Mouse (Mus musculus): ENCODE measurements around the gene Shld2. TPM values are rescaled to one million over a fixed set of nuclear protein-coding genes. Genes with fewer than 3 reads are reported as not detected.
"Not testable (repeated sequence)": the region's sequence is repeated elsewhere in the genome, so short reads cannot be mapped to it uniquely, and the experiment has no call there.

The Shld2 gene
- polyA plus RNA-seq, 1 experiment from 2014 or later: 9.8 TPM

GRCm38 (mm10) chr14:34288396-34288795 lies 21.9 kb downstream of the Shld2 start:
- Histone ChIP-seq H3K9ac (ENCODE audit: low read depth, low read length) (no peak overlapping the region), H3K27me3 (replicated peaks; ENCODE audit: control insufficient read depth, insufficient read depth, low read length) (no peaks in the 10 kb centered on the region), H3K36me3 (ENCODE audit: control insufficient read depth, insufficient read depth, low read length) (no peaks in the 10 kb centered on the region), H3K4me1 (ENCODE audit: control insufficient read depth, insufficient read depth, low read length) (no peaks in the 10 kb centered on the region), H3K4me3 (ENCODE audit: low read depth, low read length) (no peak overlapping the region), H3K9me3 (ENCODE audit: control insufficient read depth, low read length) (no peaks in the 10 kb centered on the region), H3K4me2 (ENCODE audit: low read depth, low read length) (no peak overlapping the region), H3K27ac (replicated peaks; ENCODE audit: low read depth, low read length) (no peak overlapping the region)
- ATAC-seq (ENCODE audit: low read depth) (no peak), DNase-seq (ENCODE audit: low spot score) (no peak)
- WGBS: 75% methylated on average over 2 of the region's 2 CpGs

DNA sequence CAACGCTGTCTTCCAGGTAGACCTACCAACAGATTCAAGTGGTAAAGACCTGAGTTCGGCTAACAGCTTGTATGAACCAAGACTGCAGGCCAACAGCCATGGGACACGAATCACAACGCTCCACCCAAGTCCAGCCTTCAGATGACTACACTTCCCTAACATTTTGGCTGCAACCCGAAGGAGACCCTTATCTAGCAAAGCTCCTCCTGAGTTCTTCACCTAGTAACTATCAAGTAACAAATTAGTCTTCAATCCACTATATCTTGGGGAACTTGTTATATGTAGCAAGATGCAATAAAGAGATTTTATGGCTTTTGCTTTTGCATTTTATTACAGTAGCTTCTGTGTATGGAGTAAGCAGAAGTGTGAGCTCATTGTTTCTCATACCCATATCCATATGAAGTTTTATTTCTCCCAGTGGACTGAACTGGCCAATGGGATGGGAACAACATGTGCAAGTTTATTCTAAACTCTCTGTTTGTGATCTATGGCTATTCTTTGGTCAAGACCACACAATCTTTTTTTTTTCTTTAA lies 28.5 kb downstream of the Shld2 start:
- Histone ChIP-seq H3K4me1 (ENCODE audit: control insufficient read depth, insufficient read depth, low read length) (no peaks in the 10 kb centered on the region), H3K4me2 (ENCODE audit: low read depth, low read length) (no peak overlapping the region), H3K36me3 (ENCODE audit: control insufficient read depth, insufficient read depth, low read length) (no peaks in the 10 kb centered on the region), H3K9me3 (ENCODE audit: control insufficient read depth, low read length) (no peaks in the 10 kb centered on the region), H3K9ac (ENCODE audit: low read depth, low read length) (no peak overlapping the region), H3K4me3 (ENCODE audit: low read depth, low read length) (no peak overlapping the region), H3K27me3 (replicated peaks; ENCODE audit: control insufficient read depth, insufficient read depth, low read length) (no peaks in the 10 kb centered on the region), H3K27ac (replicated peaks; ENCODE audit: low read depth, low read length) (no peak overlapping the region)
- DNase-seq (ENCODE audit: low spot score) (no peak), ATAC-seq (ENCODE audit: low read depth) (no peak)
- WGBS: 96% methylated on average over 5 of the region's 5 CpGs

- H3K4me3 ChIP-seq (ENCODE audit: low read depth, low read length): no peak overlapping the region
- no peaks in the 10 kb centered on the region for H3K36me3 ChIP-seq (ENCODE audit: control insufficient read depth, insufficient read depth, low read length)
- no peak overlapping the region for H3K9ac ChIP-seq (ENCODE audit: low read depth, low read length)
- H3K27me3 ChIP-seq (replicated peaks; ENCODE audit: control insufficient read depth, insufficient read depth, low read length): no peaks in the 10 kb centered on the region
- no peak overlapping the region for H3K27ac ChIP-seq (replicated peaks; ENCODE audit: low read depth, low read length)
- no peak for ATAC-seq (ENCODE audit: low read depth)
- no peak overlapping the region for H3K4me2 ChIP-seq (ENCODE audit: low read depth, low read length)
- H3K9me3 ChIP-seq (ENCODE audit: control insufficient read depth, low read length): no peaks in the 10 kb centered on the region
- H3K4me1 ChIP-seq (ENCODE audit: control insufficient read depth, insufficient read depth, low read length): no peaks in the 10 kb centered on the region
- no peak for DNase-seq (ENCODE audit: low spot score)
- WGBS: 81% methylated on average over 2 of the region's 2 CpGs
Observed at GRCm38 (mm10) chr14:34280798-34281197, 29.5 kb downstream of the Shld2 start.

DNA sequence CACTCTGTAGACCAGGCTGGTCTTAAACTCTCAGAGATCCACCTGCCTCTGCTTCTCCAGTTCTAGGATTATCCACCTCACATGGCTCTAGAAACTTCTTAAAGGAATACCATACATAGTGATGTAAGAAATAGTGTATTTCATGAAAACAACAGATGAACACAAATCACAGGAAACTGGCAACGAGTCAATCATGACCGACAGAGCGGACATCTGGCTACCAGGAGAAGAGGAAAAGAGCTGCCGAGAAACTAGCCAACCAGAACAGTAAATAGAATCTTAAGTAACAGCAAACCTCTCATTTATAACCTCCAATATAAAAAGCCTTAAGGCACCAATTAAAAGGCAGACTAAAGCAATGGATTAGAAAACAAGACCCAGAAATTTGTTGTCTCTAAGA lies 30.6 kb downstream of the Shld2 start:
- H3K9ac ChIP-seq (ENCODE audit: low read depth, low read length): no peak overlapping the region
- no peaks in the 10 kb centered on the region for H3K9me3 ChIP-seq (ENCODE audit: control insufficient read depth, low read length)
- H3K4me3 ChIP-seq (ENCODE audit: low read depth, low read length): no peak overlapping the region
- no peak overlapping the region for H3K27ac ChIP-seq (replicated peaks; ENCODE audit: low read depth, low read length)
- no peaks in the 10 kb centered on the region for H3K36me3 ChIP-seq (ENCODE audit: control insufficient read depth, insufficient read depth, low read length)
- 69% methylated on average over 4 of the region's 4 CpGs for WGBS
- no peak for ATAC-seq (ENCODE audit: low read depth)
- no peak overlapping the region for H3K4me2 ChIP-seq (ENCODE audit: low read depth, low read length)
- no peak for DNase-seq (ENCODE audit: low spot score)
- H3K4me1 ChIP-seq (ENCODE audit: control insufficient read depth, insufficient read depth, low read length): no peaks in the 10 kb centered on the region
- H3K27me3 ChIP-seq (replicated peaks; ENCODE audit: control insufficient read depth, insufficient read depth, low read length): no peaks in the 10 kb centered on the region

- ATAC-seq (ENCODE audit: low read depth): no peak
- Histone ChIP-seq H3K9ac (ENCODE audit: low read depth, low read length) (no peak overlapping the region), H3K4me1 (ENCODE audit: control insufficient read depth, insufficient read depth, low read length) (no peaks in the 10 kb centered on the region), H3K36me3 (ENCODE audit: control insufficient read depth, insufficient read depth, low read length) (no peaks in the 10 kb centered on the region), H3K9me3 (ENCODE audit: control insufficient read depth, low read length) (no peaks in the 10 kb centered on the region), H3K4me3 (ENCODE audit: low read depth, low read length) (no peak overlapping the region), H3K27ac (replicated peaks; ENCODE audit: low read depth, low read length) (no peak overlapping the region), H3K27me3 (replicated peaks; ENCODE audit: control insufficient read depth, insufficient read depth, low read length) (no peaks in the 10 kb centered on the region), H3K4me2 (ENCODE audit: low read depth, low read length) (no peak overlapping the region)
- no peak for DNase-seq (ENCODE audit: low spot score)
- WGBS: 82% methylated on average over 4 of the region's 4 CpGs
Observed at GRCm38 (mm10) chr14:34275225-34275624, 35.1 kb downstream of the Shld2 start.

GRCm38 (mm10) chr14:34274141-34274540 lies 36.2 kb downstream of the Shld2 start:
- no peak overlapping the region for H3K27ac ChIP-seq (replicated peaks; ENCODE audit: low read depth, low read length)
- no peaks in the 10 kb centered on the region for H3K36me3 ChIP-seq (ENCODE audit: control insufficient read depth, insufficient read depth, low read length)
- H3K4me1 ChIP-seq (ENCODE audit: control insufficient read depth, insufficient read depth, low read length): no peaks in the 10 kb centered on the region
- WGBS: 95% methylated on average over 3 of the region's 3 CpGs
- H3K9ac ChIP-seq (ENCODE audit: low read depth, low read length): no peak overlapping the region
- DNase-seq (ENCODE audit: low spot score) (no peak), ATAC-seq (ENCODE audit: low read depth) (no peak)
- H3K4me3 ChIP-seq (ENCODE audit: low read depth, low read length): no peak overlapping the region
- no peak overlapping the region for H3K4me2 ChIP-seq (ENCODE audit: low read depth, low read length)
- H3K9me3 ChIP-seq (ENCODE audit: control insufficient read depth, low read length): no peaks in the 10 kb centered on the region
- no peaks in the 10 kb centered on the region for H3K27me3 ChIP-seq (replicated peaks; ENCODE audit: control insufficient read depth, insufficient read depth, low read length)

GRCm38 (mm10) chr14:34273280-34273679 lies 37.0 kb downstream of the Shld2 start:
- H3K27me3 ChIP-seq (replicated peaks; ENCODE audit: control insufficient read depth, insufficient read depth, low read length): no peaks in the 10 kb centered on the region
- no peak overlapping the region for H3K4me2 ChIP-seq (ENCODE audit: low read depth, low read length)
- no peaks in the 10 kb centered on the region for H3K36me3 ChIP-seq (ENCODE audit: control insufficient read depth, insufficient read depth, low read length)
- ATAC-seq (ENCODE audit: low read depth): no peak
- no peak overlapping the region for H3K27ac ChIP-seq (replicated peaks; ENCODE audit: low read depth, low read length)
- no peaks in the 10 kb centered on the region for H3K9me3 ChIP-seq (ENCODE audit: control insufficient read depth, low read length)
- H3K9ac ChIP-seq (ENCODE audit: low read depth, low read length): no peak overlapping the region
- DNase-seq (ENCODE audit: low spot score): no peak
- no peak overlapping the region for H3K4me3 ChIP-seq (ENCODE audit: low read depth, low read length)
- 54% methylated on average over 2 of the region's 2 CpGs for WGBS
- no peaks in the 10 kb centered on the region for H3K4me1 ChIP-seq (ENCODE audit: control insufficient read depth, insufficient read depth, low read length)

DNA sequence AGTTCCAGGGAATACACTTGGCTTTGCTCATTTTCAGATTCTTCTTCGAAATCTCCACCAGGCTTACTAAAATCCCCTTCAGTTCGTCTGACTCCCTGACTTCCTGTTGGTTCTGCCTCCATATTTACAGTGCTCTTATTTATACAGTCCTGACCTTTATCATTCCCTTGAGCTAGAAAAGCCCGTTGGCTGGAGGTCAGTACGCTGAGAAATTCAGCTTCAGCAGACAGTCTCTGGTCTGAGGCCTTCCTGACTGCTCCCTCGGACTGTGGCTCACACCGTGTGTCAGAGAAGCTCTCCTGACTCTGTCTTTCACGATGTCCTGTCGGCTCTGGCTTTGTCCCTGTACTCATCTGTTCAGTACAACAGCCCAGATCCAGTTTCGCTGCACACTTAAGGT lies 42.2 kb downstream of the Shld2 start:
- Histone ChIP-seq H3K9me3 (ENCODE audit: control insufficient read depth, low read length) (no peaks in the 10 kb centered on the region), H3K4me2 (ENCODE audit: low read depth, low read length) (no peak overlapping the region), H3K9ac (ENCODE audit: low read depth, low read length) (no peak overlapping the region), H3K27me3 (replicated peaks; ENCODE audit: control insufficient read depth, insufficient read depth, low read length) (no peaks in the 10 kb centered on the region), H3K36me3 (ENCODE audit: control insufficient read depth, insufficient read depth, low read length) (no peaks in the 10 kb centered on the region), H3K27ac (replicated peaks; ENCODE audit: low read depth, low read length) (no peak overlapping the region), H3K4me3 (ENCODE audit: low read depth, low read length) (no peak overlapping the region), H3K4me1 (ENCODE audit: control insufficient read depth, insufficient read depth, low read length) (no peaks in the 10 kb centered on the region)
- no peak for DNase-seq (ENCODE audit: low spot score)
- WGBS: 72% methylated on average over 9 of the region's 9 CpGs
- no peak for ATAC-seq (ENCODE audit: low read depth)

DNA sequence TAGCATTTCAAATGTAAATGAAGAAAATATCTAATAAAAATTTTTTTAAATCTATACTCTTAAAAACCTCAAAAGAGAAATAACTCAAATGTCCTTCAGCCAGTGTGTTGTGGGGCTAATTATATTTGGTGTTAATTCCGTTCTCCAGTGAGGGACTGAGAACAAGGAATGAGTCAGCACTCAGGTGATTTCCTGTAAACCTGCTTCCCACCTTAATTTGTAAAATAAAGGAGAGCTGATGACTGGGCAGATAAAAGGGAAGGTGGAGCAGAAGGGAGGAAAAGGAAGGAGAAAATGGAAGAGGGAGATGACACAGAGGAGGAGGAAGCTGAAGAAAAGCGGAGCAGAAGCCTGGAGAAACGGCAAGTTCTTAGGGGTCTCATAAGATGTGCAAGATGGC lies 51.8 kb downstream of the Shld2 start:
- not testable (repeated sequence) for H3K9me3 ChIP-seq (ENCODE audit: control insufficient read depth, low read length); H3K4me1 ChIP-seq (ENCODE audit: control insufficient read depth, insufficient read depth, low read length); H3K4me2 ChIP-seq (ENCODE audit: low read depth, low read length); DNase-seq (ENCODE audit: low spot score); H3K4me3 ChIP-seq (ENCODE audit: low read depth, low read length); H3K9ac ChIP-seq (ENCODE audit: low read depth, low read length); H3K36me3 ChIP-seq (ENCODE audit: control insufficient read depth, insufficient read depth, low read length); ATAC-seq (ENCODE audit: low read depth); H3K27ac ChIP-seq (replicated peaks; ENCODE audit: low read depth, low read length); H3K27me3 ChIP-seq (replicated peaks; ENCODE audit: control insufficient read depth, insufficient read depth, low read length)
- 77% methylated on average over 3 of the region's 3 CpGs for WGBS

Measured in embryonic facial prominence, embryonic 14.5 days (tissue).